Comparison of ENCODE assay signal across 11 mouse cellular contexts in genomic region chr1:58743252-58743651, GRCm38 (mm10). TPM values are rescaled to one million over a fixed set of nuclear protein-coding genes. Genes with fewer than 3 reads are reported as not detected.
DNase-seq lines count a peak whose midpoint lies in the region; ATAC-seq lines count a peak whose summit lies in the region.
"Had no signal": no experiment of that assay in that cellular context is flagged by ENCODE, and none has a peak within 500 bp of the region (broad histone marks: within the 10 kb centered on the region; RNA-seq: fewer than 3 reads in every experiment).

No protein-coding gene starts in this region.

- 55% methylated on average over 6 of the region's 6 CpGs for WGBS in heart, embryonic 14.5 days
- 10% methylated on average over 6 of the region's 6 CpGs for WGBS in macrophage (ENCODE audit: missing documents)

- DNase-seq in heart, postnatal 10 days = no peak
- DNase-seq in CD4-positive, CD25-positive, alpha-beta regulatory T cell, adult 2 months (ENCODE audit: low read depth, low spot score) = peak; percentile 50
- DNase-seq in c-Kit-positive CD71-positive TER-119-positive erythroid progenitor cells, embryonic 14.5 days (ENCODE audit: low spot score) = peak; percentile 17
- DNase-seq in layer of hippocampus, postnatal 36 days = no peak
- DNase-seq in left cerebral cortex, postnatal 36 days (ENCODE audit: low spot score in 2 of 2) = no peak
- no peak for DNase-seq in left cerebral cortex, postnatal 10 days (ENCODE audit: extremely low spot score in 1 of 2, low spot score in 2 of 2)
- DNase-seq: cerebellum, postnatal 10 days had no signal

- peaks cover 68% of the 10 kb centered on the region for H3K79me2 ChIP-seq in macrophage (ENCODE audit: inconsistent target)

- no peaks in the 10 kb centered on the region for H3K27me3 ChIP-seq in heart, embryonic 14.5 days (ENCODE audit: control insufficient read depth, insufficient read depth, low read length)

- H3K9ac ChIP-seq in heart, embryonic 14.5 days (ENCODE audit: low read length) = no peak overlapping the region

- no peaks in the 10 kb centered on the region; a peak in 1 of 4 replicates for H3K4me1 ChIP-seq in heart, embryonic 14.5 days (ENCODE audit: control insufficient read depth in 2 of 2, insufficient read depth in 2 of 2, low read length in 2 of 2)

- no peak for ATAC-seq in heart, embryonic 14.5 days (ENCODE audit: insufficient number of reproducible peaks, insufficient read depth, low FRiP score, low read depth)
- ATAC-seq: hindbrain, embryonic 16.5 days had no signal

- H3K4me3 ChIP-seq in heart, embryonic 14.5 days (ENCODE audit: control insufficient read depth in 1 of 2, insufficient read depth in 1 of 2, low read depth in 1 of 2, low read length in 2 of 2) = no peak overlapping the region
- no peak overlapping the region for H3K4me3 ChIP-seq in macrophage (ENCODE audit: inconsistent target)
- H3K4me3 ChIP-seq: erythroblast, embryonic 14.5 days had no signal

- peak overlapping the region; percentile 8 to 51; a peak in 2 of 4 replicates for H3K27ac ChIP-seq in heart, embryonic 14.5 days (replicated peaks in 1 of 2; ENCODE audit: control insufficient read depth in 1 of 2, insufficient read depth in 1 of 2, low read depth in 2 of 2, low read length in 2 of 2)
- H3K27ac ChIP-seq in macrophage = peak overlapping the region; percentile 97

- H3K9me3 ChIP-seq in heart, embryonic 14.5 days (ENCODE audit: control insufficient read depth, low read length) = no peaks in the 10 kb centered on the region

- H3K4me2 ChIP-seq in heart, embryonic 14.5 days (ENCODE audit: low read length) = no peak overlapping the region

- intact Hi-C loops in heart, postnatal 10 days (cut with DNase I) = no loop called here
- intact Hi-C loops in left cerebral cortex, postnatal 36 days (cut with DNase I) = no loop called here
- intact Hi-C loops in left cerebral cortex, postnatal 10 days (cut with DNase I) = no loop called here

- peaks cover 96% of the 10 kb centered on the region for H3K36me3 ChIP-seq in heart, embryonic 14.5 days (ENCODE audit: control insufficient read depth, insufficient read depth, low read length)
- peaks cover 57% of the 10 kb centered on the region for H3K36me3 ChIP-seq in macrophage (ENCODE audit: inconsistent target)

RNA-seq across cellular contexts. Expression of gene Cflar, which starts 31.9 kb away (rescaled TPM):
- polyA plus RNA-seq in heart, embryonic 14.5 days (2014; fragmentation: Nextera tagmentation; extraction: Ambion mirVana) = 38.7 and 42.2 TPM in 2 replicates
- total RNA-seq in heart, postnatal 10 days (2021) = 10 to 100 TPM; 65.7 to 68.1 TPM
- 1,000 to 10,000 TPM in 14 of 26 experiments, 100 to 1,000 TPM in 12; 263 to 1,825 (median 1,068) TPM for total RNA-seq in macrophage (2018; cell fraction: chromatin; rRNA removed)
- total RNA-seq in macrophage (2018; cell fraction: cytosol; rRNA removed) = 100 to 1,000 TPM in 22 of 26 experiments, 10 to 100 TPM in 4; 87.0 to 559 (median 288) TPM
- 1,000 to 10,000 TPM in 17 of 26 experiments, 100 to 1,000 TPM in 9; 365 to 1,587 (median 1,196) TPM for total RNA-seq in macrophage (2018; cell fraction: nucleus; rRNA removed)
- 53.3 to 68.2 TPM (median 67.9 TPM) in 3 replicates for polyA plus RNA-seq in macrophage (2018)
- total RNA-seq in layer of hippocampus, postnatal 36 days (2021) = 10 to 100 TPM; 38.3 to 38.9 TPM
- total RNA-seq in left cerebral cortex, postnatal 36 days (2021) = 10 to 100 TPM; 24.0 to 34.6 TPM
- total RNA-seq in left cerebral cortex, postnatal 10 days (2021) = 10 to 100 TPM; 24.8 to 28.1 TPM

RNA-seq across cellular contexts. Expression of gene Als2cr12, which starts 47.5 kb away (rescaled TPM):
- not detected in 2 replicates for polyA plus RNA-seq in heart, embryonic 14.5 days (2014; fragmentation: Nextera tagmentation; extraction: Ambion mirVana)
- total RNA-seq in heart, postnatal 10 days (2021) = under 1 TPM in 1 of 2 experiments, not detected in 1; 0.60 TPM
- not detected for total RNA-seq in macrophage (2018; cell fraction: chromatin; rRNA removed)
- not detected for total RNA-seq in macrophage (2018; cell fraction: cytosol; rRNA removed)
- not detected for total RNA-seq in macrophage (2018; cell fraction: nucleus; rRNA removed)
- polyA plus RNA-seq in macrophage (2018) = not detected in 3 replicates
- not detected for total RNA-seq in layer of hippocampus, postnatal 36 days (2021)
- total RNA-seq in left cerebral cortex, postnatal 36 days (2021) = not detected
- not detected for total RNA-seq in left cerebral cortex, postnatal 10 days (2021)
- polyA plus RNA-seq: erythroblast, embryonic 14.5 days; hindbrain, embryonic 16.5 days had no signal

RNA-seq across cellular contexts. Expression of gene Casp8, which starts 51.9 kb away (rescaled TPM):
- 17.3 and 19.7 TPM in 2 replicates for polyA plus RNA-seq in heart, embryonic 14.5 days (2014; fragmentation: Nextera tagmentation; extraction: Ambion mirVana)
- total RNA-seq in heart, postnatal 10 days (2021) = 10 to 100 TPM; 12.6 to 16.3 TPM
- total RNA-seq in macrophage (2018; cell fraction: chromatin; rRNA removed) = 100 to 1,000 TPM in 14 of 26 experiments, 10 to 100 TPM in 12; 43.7 to 128 (median 103) TPM
- 100 to 1,000 TPM in 12 of 26 experiments, 10 to 100 TPM in 14; 70.9 to 125 (median 96.1) TPM for total RNA-seq in macrophage (2018; cell fraction: cytosol; rRNA removed)
- 100 to 1,000 TPM in 17 of 26 experiments, 10 to 100 TPM in 9; 60.2 to 219 (median 108) TPM for total RNA-seq in macrophage (2018; cell fraction: nucleus; rRNA removed)
- polyA plus RNA-seq in macrophage (2018) = 86.3 to 116 TPM (median 89.4 TPM) in 3 replicates
- total RNA-seq in layer of hippocampus, postnatal 36 days (2021) = 1 to 10 TPM; 2.4 to 2.6 TPM
- 1 to 10 TPM; 2.5 to 2.6 TPM for total RNA-seq in left cerebral cortex, postnatal 36 days (2021)
- total RNA-seq in left cerebral cortex, postnatal 10 days (2021) = 1 to 10 TPM; 3.7 to 4.0 TPM

Comparison
In these comparisons a context has a peak if more than half of its experiments do, and no peak if none do; other contexts are left out.
1. DNase-seq: peak in CD4-positive, CD25-positive, alpha-beta regulatory T cell, adult 2 months (single experiment) and c-Kit-positive CD71-positive TER-119-positive erythroid progenitor cells, embryonic 14.5 days (single experiment); none in heart, postnatal 10 days (0 of 2), layer of hippocampus, postnatal 36 days (0 of 2), left cerebral cortex, postnatal 36 days (0 of 2) and left cerebral cortex, postnatal 10 days (0 of 2).